Mouse (Mus musculus) myocyte (in vitro differentiated cells): ENCODE measurements around the gene Stum.

ENCODE experiments used
- CEBPB ChIP-seq: IDR thresholded peaks from 2 replicates; pipeline ENCODE4 v1.6.1; 2011; ENCODE audit warnings: mild to moderate bottlenecking, moderate library complexity; ENCODE audit not compliant: poor library complexity, insufficient read depth, severe bottlenecking
- E2F4 ChIP-seq: IDR thresholded peaks from one replicate; pipeline ENCODE4 v1.6.1; 2011; ENCODE audit warnings: mild to moderate bottlenecking, control low read depth, moderate library complexity; ENCODE audit not compliant: insufficient read depth
- MAX ChIP-seq: IDR thresholded peaks from one replicate; pipeline ENCODE4 v1.6.1; 2011; ENCODE audit warnings: low read depth, mild to moderate bottlenecking, control low read depth
- POLR2A ChIP-seq: IDR thresholded peaks from one replicate; pipeline ENCODE4 v1.6.1; 2011; ENCODE audit warnings: low read depth, mild to moderate bottlenecking, control low read depth, moderate library complexity; ENCODE audit not compliant: insufficient read length
- POLR2AphosphoS2 ChIP-seq: IDR thresholded peaks from one replicate; pipeline ENCODE4 v1.6.1; 2011; ENCODE audit warnings: low read depth, control low read depth; ENCODE audit not compliant: insufficient read length

- TF ChIP-seq E2F4 (no peak), POLR2A (no peak), MAX (no peak), POLR2AphosphoS2 (no peak), CEBPB (no peak)
Observed at GRCm38 (mm10) chr1:180481331-180481730, 2.0 kb downstream of the Stum start.
